ENCODE assay signal across 7 mouse cellular contexts in the genomic region with DNA sequence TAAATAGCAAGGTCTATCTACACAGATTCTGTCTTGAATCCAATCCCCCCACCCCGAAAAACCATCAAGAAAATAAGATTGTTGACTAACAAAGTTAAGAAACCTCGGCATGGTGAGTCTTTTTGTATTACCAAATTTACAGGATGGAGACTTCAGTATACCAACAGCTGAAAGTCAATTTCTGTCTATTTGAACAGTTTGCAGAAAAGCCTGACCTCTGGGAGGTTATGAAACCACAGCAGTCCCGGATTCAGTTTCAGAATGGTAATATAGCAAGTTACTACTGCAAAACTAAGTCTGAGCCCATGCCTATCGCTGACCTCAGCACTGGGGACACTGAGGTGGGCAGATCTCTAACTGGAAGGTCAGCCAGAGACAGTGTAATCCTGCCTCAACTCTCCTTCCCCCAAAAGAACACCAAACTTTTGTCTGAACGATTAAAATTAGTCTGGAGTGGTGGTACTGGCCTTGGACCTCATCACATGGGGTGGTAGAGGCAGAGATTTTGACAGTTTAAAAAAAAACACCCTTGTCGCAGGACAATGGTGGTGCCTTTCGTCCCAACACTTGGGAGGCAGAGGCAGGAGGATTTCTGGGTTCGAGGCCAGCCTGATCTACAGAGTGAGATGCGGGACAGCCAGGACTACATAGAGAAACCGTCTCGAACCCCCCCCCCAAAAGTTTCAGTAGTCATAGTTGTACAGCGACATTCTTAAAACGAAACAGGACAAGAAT. TPM values are rescaled to one million over a fixed set of nuclear protein-coding genes. Genes with fewer than 3 reads are reported as not detected.
DNase-seq lines count a peak whose midpoint lies in the region; ATAC-seq and TF ChIP-seq lines count a peak whose summit lies in the region.

No protein-coding gene starts in this region.

- TF ChIP-seq POLR2A in limb, embryonic 14.5 days (IDR thresholded peaks at IDR 0.05; ENCODE audit: borderline replicate concordance, extremely low read depth, insufficient read depth, insufficient read length): no peak

- no peaks in the 10 kb centered on the region for H3K9me3 ChIP-seq in megakaryocyte, embryonic 14.5 days
- H3K9me3 ChIP-seq in forebrain, embryonic 12.5 days: no peaks in the 10 kb centered on the region
- no peaks in the 10 kb centered on the region for H3K9me3 ChIP-seq in limb, embryonic 14.5 days (ENCODE audit: control insufficient read depth, low read length)
- no peaks in the 10 kb centered on the region for H3K9me3 ChIP-seq in stomach, embryonic 16.5 days (replicated peaks; ENCODE audit: control insufficient read depth, low read length)

- no peak overlapping the region for H3K27ac ChIP-seq in forebrain, embryonic 12.5 days
- peak overlapping the region; percentile 96; the same call in 1 of the 2 replicates for H3K27ac ChIP-seq in limb, embryonic 14.5 days (replicated peaks; ENCODE audit: low read depth, low read length)
- H3K27ac ChIP-seq in stomach, embryonic 16.5 days (ENCODE audit: low read length): peak overlapping the region; percentile 98

- peak overlapping the region; percentile 99 for H3K9ac ChIP-seq in forebrain, embryonic 12.5 days
- H3K9ac ChIP-seq in limb, embryonic 14.5 days (ENCODE audit: low read depth, low read length, severe bottlenecking): peak overlapping the region; percentile 98
- H3K9ac ChIP-seq in stomach, embryonic 16.5 days (ENCODE audit: low read length): peak overlapping the region; percentile 100

- DNase-seq in limb, embryonic 14.5 days (ENCODE audit: low spot score): no peak
- DNase-seq in layer of hippocampus, postnatal 14 days (ENCODE audit: low spot score in 2 of 2): no peak
- DNase-seq in right cerebral cortex, postnatal 4 days: no peak

- H3K4me1 ChIP-seq in megakaryocyte, embryonic 14.5 days: peaks cover 43% of the 10 kb centered on the region
- peaks cover 28% of the 10 kb centered on the region for H3K4me1 ChIP-seq in forebrain, embryonic 12.5 days
- peaks cover 10% of the 10 kb centered on the region for H3K4me1 ChIP-seq in limb, embryonic 14.5 days (ENCODE audit: control insufficient read depth, insufficient read depth, low read length)
- H3K4me1 ChIP-seq in stomach, embryonic 16.5 days (ENCODE audit: control insufficient read depth, insufficient read depth, low read length): peaks cover 21% of the 10 kb centered on the region

- 31% methylated on average over 13 of the region's 13 CpGs for WGBS in forebrain, embryonic 12.5 days
- 29% methylated on average over 13 of the region's 13 CpGs for whole genome bisulfite sequencing in limb, embryonic 14.5 days
- WGBS in stomach, embryonic 16.5 days: 17% methylated on average over 13 of the region's 13 CpGs

- H3K4me2 ChIP-seq in forebrain, embryonic 12.5 days: peak overlapping the region; percentile 98
- H3K4me2 ChIP-seq in limb, embryonic 14.5 days (replicated peaks; ENCODE audit: low read depth, low read length, severe bottlenecking): peak overlapping the region; percentile 77
- peak overlapping the region; percentile 91 for H3K4me2 ChIP-seq in stomach, embryonic 16.5 days (ENCODE audit: low read depth, low read length)

- ATAC-seq in megakaryocyte, adult 5-6 weeks (ENCODE audit: poor library complexity, severe bottlenecking): no peak
- ATAC-seq in forebrain, embryonic 12.5 days (ENCODE audit: low FRiP score): no peak
- ATAC-seq in limb, embryonic 14.5 days (ENCODE audit: low FRiP score, low read depth): no peak
- no peak for ATAC-seq in stomach, embryonic 16.5 days (ENCODE audit: insufficient read depth, low FRiP score)

- H3K36me3 ChIP-seq in megakaryocyte, embryonic 14.5 days (replicated peaks; ENCODE audit: low read length): peaks cover 29% of the 10 kb centered on the region
- H3K36me3 ChIP-seq in forebrain, embryonic 12.5 days (replicated peaks): peaks cover 21% of the 10 kb centered on the region
- peaks cover 18% of the 10 kb centered on the region for H3K36me3 ChIP-seq in limb, embryonic 14.5 days (ENCODE audit: control insufficient read depth, insufficient read depth, low read length)
- 0 out of 2 replicates have a peak, but pooled peaks cover 11% of the 10 kb centered on the region for H3K36me3 ChIP-seq in stomach, embryonic 16.5 days (ENCODE audit: control insufficient read depth, insufficient read depth, low read length)

- H3K4me3 ChIP-seq in megakaryocyte, embryonic 14.5 days (replicated peaks): peak overlapping the region; percentile 96
- H3K4me3 ChIP-seq in forebrain, embryonic 12.5 days (replicated peaks): peak overlapping the region; percentile 99
- peak overlapping the region; percentile 100 for H3K4me3 ChIP-seq in limb, embryonic 14.5 days (replicated peaks; ENCODE audit: low read length)
- H3K4me3 ChIP-seq in stomach, embryonic 16.5 days (replicated peaks; ENCODE audit: low read length): peak overlapping the region; percentile 99

- no peaks in the 10 kb centered on the region for H3K27me3 ChIP-seq in megakaryocyte, embryonic 14.5 days (replicated peaks)
- no peaks in the 10 kb centered on the region for H3K27me3 ChIP-seq in forebrain, embryonic 12.5 days
- no peaks in the 10 kb centered on the region for H3K27me3 ChIP-seq in limb, embryonic 14.5 days (ENCODE audit: control insufficient read depth, insufficient read depth, low read length)
- H3K27me3 ChIP-seq in stomach, embryonic 16.5 days (ENCODE audit: control insufficient read depth, insufficient read depth, low read length): no peaks in the 10 kb centered on the region

RNA-seq across cellular contexts. Expression of gene Gm10382, which starts 0.6 kb away (rescaled TPM):
- polyA plus RNA-seq in megakaryocyte, embryonic 14.5 days (2012; ENCODE audit: insufficient read depth, low replicate concordance): 0.53 and 1.9 TPM in 2 replicates
- total RNA-seq in megakaryocyte, adult 5-6 weeks (2015): not detected in 2 replicates
- 0.11 TPM in 1 of 2 replicates, not detected in the other for total RNA-seq in megakaryocyte, adult 5-6 weeks (2017)
- polyA plus RNA-seq in forebrain, embryonic 12.5 days (2016; fragmentation: Nextera tagmentation; extraction: Ambion mirVana): 0.91 and 0.97 TPM in 2 replicates
- 0.08 and 0.26 TPM in 2 replicates for polyA plus RNA-seq in limb, embryonic 14.5 days (2012; rRNA removed)
- 0.17 and 0.45 TPM in 2 replicates for polyA plus RNA-seq in limb, embryonic 14.5 days (2014; fragmentation: Nextera tagmentation; extraction: Ambion mirVana)
- 0.32 and 0.37 TPM in 2 replicates for polyA plus RNA-seq in stomach, embryonic 16.5 days (2015; fragmentation: Nextera tagmentation; extraction: Ambion mirVana)
- total RNA-seq in layer of hippocampus, postnatal 14 days (2021): under 1 TPM; 0.28 to 0.52 TPM

RNA-seq across cellular contexts. Expression of gene Ubc, which starts 1.5 kb away (rescaled TPM):
- 71.3 and 127 TPM in 2 replicates for polyA plus RNA-seq in megakaryocyte, embryonic 14.5 days (2012; ENCODE audit: insufficient read depth, low replicate concordance)
- 260 and 265 TPM in 2 replicates for total RNA-seq in megakaryocyte, adult 5-6 weeks (2015)
- 355 and 414 TPM in 2 replicates for total RNA-seq in megakaryocyte, adult 5-6 weeks (2017)
- polyA plus RNA-seq in forebrain, embryonic 12.5 days (2016; fragmentation: Nextera tagmentation; extraction: Ambion mirVana): 1,113 and 1,114 TPM in 2 replicates
- polyA plus RNA-seq in limb, embryonic 14.5 days (2012; rRNA removed): 643 and 660 TPM in 2 replicates
- 949 and 1,033 TPM in 2 replicates for polyA plus RNA-seq in limb, embryonic 14.5 days (2014; fragmentation: Nextera tagmentation; extraction: Ambion mirVana)
- 1,047 and 1,111 TPM in 2 replicates for polyA plus RNA-seq in stomach, embryonic 16.5 days (2015; fragmentation: Nextera tagmentation; extraction: Ambion mirVana)
- total RNA-seq in layer of hippocampus, postnatal 14 days (2021): 100 to 1,000 TPM; 755 to 828 TPM

RNA-seq across cellular contexts. Expression of gene Dhx37, which starts 45.4 kb away (rescaled TPM):
- polyA plus RNA-seq in megakaryocyte, embryonic 14.5 days (2012; ENCODE audit: insufficient read depth, low replicate concordance): 14.4 and 23.5 TPM in 2 replicates
- 6.6 and 13.9 TPM in 2 replicates for total RNA-seq in megakaryocyte, adult 5-6 weeks (2015)
- 15.7 and 29.0 TPM in 2 replicates for total RNA-seq in megakaryocyte, adult 5-6 weeks (2017)
- polyA plus RNA-seq in forebrain, embryonic 12.5 days (2016; fragmentation: Nextera tagmentation; extraction: Ambion mirVana): 16.5 and 17.1 TPM in 2 replicates
- 21.9 and 25.5 TPM in 2 replicates for polyA plus RNA-seq in limb, embryonic 14.5 days (2012; rRNA removed)
- polyA plus RNA-seq in limb, embryonic 14.5 days (2014; fragmentation: Nextera tagmentation; extraction: Ambion mirVana): 5.4 and 8.9 TPM in 2 replicates
- polyA plus RNA-seq in stomach, embryonic 16.5 days (2015; fragmentation: Nextera tagmentation; extraction: Ambion mirVana): 8.4 and 10.8 TPM in 2 replicates
- total RNA-seq in layer of hippocampus, postnatal 14 days (2021): 10 to 100 TPM; 12.4 to 13.8 TPM

RNA-seq across cellular contexts. Expression of gene Scarb1, which starts 47.6 kb away (rescaled TPM):
- polyA plus RNA-seq in megakaryocyte, embryonic 14.5 days (2012; ENCODE audit: insufficient read depth, low replicate concordance): 138 and 186 TPM in 2 replicates
- 88.7 and 92.9 TPM in 2 replicates for total RNA-seq in megakaryocyte, adult 5-6 weeks (2015)
- 86.3 and 88.2 TPM in 2 replicates for total RNA-seq in megakaryocyte, adult 5-6 weeks (2017)
- 31.5 and 38.7 TPM in 2 replicates for polyA plus RNA-seq in forebrain, embryonic 12.5 days (2016; fragmentation: Nextera tagmentation; extraction: Ambion mirVana)
- polyA plus RNA-seq in limb, embryonic 14.5 days (2012; rRNA removed): 67.7 and 85.6 TPM in 2 replicates
- polyA plus RNA-seq in limb, embryonic 14.5 days (2014; fragmentation: Nextera tagmentation; extraction: Ambion mirVana): 40.1 and 43.9 TPM in 2 replicates
- polyA plus RNA-seq in stomach, embryonic 16.5 days (2015; fragmentation: Nextera tagmentation; extraction: Ambion mirVana): 60.6 and 61.4 TPM in 2 replicates
- 10 to 100 TPM; 46.1 to 54.3 TPM for total RNA-seq in layer of hippocampus, postnatal 14 days (2021)

RNA-seq across cellular contexts. Expression of gene Bri3bp, which starts 52.8 kb away (rescaled TPM):
- polyA plus RNA-seq in megakaryocyte, embryonic 14.5 days (2012; ENCODE audit: insufficient read depth, low replicate concordance): 36.3 and 36.5 TPM in 2 replicates
- 46.8 and 49.2 TPM in 2 replicates for total RNA-seq in megakaryocyte, adult 5-6 weeks (2015)
- 19.7 and 26.3 TPM in 2 replicates for total RNA-seq in megakaryocyte, adult 5-6 weeks (2017)
- 37.4 and 43.0 TPM in 2 replicates for polyA plus RNA-seq in forebrain, embryonic 12.5 days (2016; fragmentation: Nextera tagmentation; extraction: Ambion mirVana)
- 15.0 and 19.7 TPM in 2 replicates for polyA plus RNA-seq in limb, embryonic 14.5 days (2012; rRNA removed)
- 30.0 and 34.5 TPM in 2 replicates for polyA plus RNA-seq in limb, embryonic 14.5 days (2014; fragmentation: Nextera tagmentation; extraction: Ambion mirVana)
- 27.7 and 31.8 TPM in 2 replicates for polyA plus RNA-seq in stomach, embryonic 16.5 days (2015; fragmentation: Nextera tagmentation; extraction: Ambion mirVana)
- total RNA-seq in layer of hippocampus, postnatal 14 days (2021): 10 to 100 TPM; 89.0 to 90.0 TPM
